Mouse (Mus musculus) spleen, postnatal 0 days (tissue): ENCODE results near the gene Vmn2r29. TPM values are rescaled to one million over a fixed set of nuclear protein-coding genes. Genes with fewer than 3 reads are reported as not detected.

ENCODE experiments used
- polyA plus RNA-seq: library from polyadenylated mRNA; unstranded; fragments of >200 nt; fragmentation: Nextera tagmentation; extraction: Ambion mirVana; gene quantifications from 2 replicates; pipeline ENCODE4 v1.2.1, GENCODE M21; 2015

The Vmn2r29 gene
- 0.05 and 0.11 TPM in 2 replicates for polyA plus RNA-seq

GRCm38 (mm10) chr7:7247228-7247627, at the start of gene Vmn2r29:
TSS of gene Vmn2r29 (minus strand) at chr7:7247328.

GRCm38 (mm10) chr7:7277966-7278567, 30.9 kb upstream of the Vmn2r29 start, which contains the start of gene Gm45844:
TSS of gene Gm45844 (minus strand) at chr7:7278289.

GRCm38 (mm10) chr7:7209313-7210151, 37.6 kb downstream of the Vmn2r29 start, which contains the start of gene Zfp772:
TSS of gene Zfp772 (minus strand) at chr7:7209998.

Other genes starting within 250 kb of the Vmn2r29 start
- 5.8 TPM in 2 replicates for gene Zfp954, start 125.8 kb downstream of the Vmn2r29 start, polyA plus RNA-seq
- gene Zfp773, start 110.6 kb downstream of the Vmn2r29 start, polyA plus RNA-seq: 0.24 and 0.35 TPM in 2 replicates
- gene Zfp418, start 76.0 kb downstream of the Vmn2r29 start, polyA plus RNA-seq: 0.51 and 0.61 TPM in 2 replicates
- 2.0 and 2.1 TPM in 2 replicates for gene Zfp772, start 37.3 kb downstream of the Vmn2r29 start, polyA plus RNA-seq
- gene Gm45844, start 31.0 kb upstream of the Vmn2r29 start, polyA plus RNA-seq: 1.2 TPM in 2 replicates
- 16.3 and 19.5 TPM in 2 replicates for gene Clcn4, start 53.5 kb upstream of the Vmn2r29 start, polyA plus RNA-seq
- not detected in 2 replicates for gene Vmn2r30, start 90.3 kb upstream of the Vmn2r29 start, polyA plus RNA-seq
- gene Gm45783, start 127.2 kb upstream of the Vmn2r29 start, polyA plus RNA-seq: not detected in 2 replicates
- not detected in 2 replicates for gene Vmn2r31, start 152.4 kb upstream of the Vmn2r29 start, polyA plus RNA-seq
- not detected in 2 replicates for gene Vmn2r32, start 232.7 kb upstream of the Vmn2r29 start, polyA plus RNA-seq